Mouse (Mus musculus) adrenal gland, adult 2 months (tissue): ENCODE measurements at regions not wholly inside any gene's neighbourhood (a gene's known extent, or its start where the extent isn't known, plus 50 kb on each side); places are given as distances from the start of the nearest gene placed in this dataset.

Experiments
- DNase-seq: peaks from one replicate; pipeline ENCODE4 v3.0.0; 2021

- no peak for DNase-seq
Observed at GRCm38 (mm10) chr16:95886131-95886530, 104.6 kb downstream of the Psmg1 start.

- no peak for DNase-seq
Observed at GRCm38 (mm10) chr16:95873297-95873696, 117.5 kb downstream of the Psmg1 start.

DNA sequence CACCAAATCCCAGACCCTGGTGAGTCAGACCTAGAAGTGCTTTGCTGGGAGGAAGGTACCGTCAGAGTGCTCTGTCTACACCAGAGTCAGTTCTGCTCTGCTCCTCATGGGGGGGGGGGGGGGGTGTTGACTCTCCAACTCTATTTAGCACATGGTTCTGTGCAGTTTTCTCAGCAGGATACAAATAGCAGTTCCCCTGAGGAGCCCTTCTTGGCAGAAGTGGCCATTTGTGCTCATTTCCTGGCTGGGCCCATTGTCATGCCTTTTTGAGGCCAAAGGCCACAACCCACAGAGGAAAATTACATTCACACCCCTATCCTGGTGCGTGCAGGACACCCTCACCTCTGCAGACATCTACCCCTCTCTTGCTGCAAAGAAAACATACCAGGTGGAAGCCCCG, 118.3 kb downstream of the Psmg1 start:
- DNase-seq = peak; percentile 47

DNA sequence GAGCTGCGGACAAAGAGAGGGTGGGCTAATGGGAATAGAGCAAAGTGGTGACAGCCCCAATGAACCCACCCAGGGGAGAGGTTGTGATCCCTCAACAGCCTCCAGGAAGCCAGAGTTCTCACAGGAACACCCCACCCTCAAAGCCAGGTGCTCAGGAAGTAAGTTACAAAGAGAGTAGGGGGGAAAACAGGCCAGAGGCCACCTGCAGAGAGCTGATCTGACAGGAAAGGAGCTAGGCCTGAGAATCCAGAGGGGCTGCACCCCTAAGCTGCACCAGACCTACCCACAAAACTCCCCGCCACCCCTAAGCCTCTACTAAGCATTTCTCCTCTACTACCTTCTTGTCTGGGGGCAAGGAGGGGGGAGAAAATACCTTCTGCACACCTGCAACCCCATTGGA, 120.5 kb downstream of the Psmg1 start:
- no peak for DNase-seq

DNA sequence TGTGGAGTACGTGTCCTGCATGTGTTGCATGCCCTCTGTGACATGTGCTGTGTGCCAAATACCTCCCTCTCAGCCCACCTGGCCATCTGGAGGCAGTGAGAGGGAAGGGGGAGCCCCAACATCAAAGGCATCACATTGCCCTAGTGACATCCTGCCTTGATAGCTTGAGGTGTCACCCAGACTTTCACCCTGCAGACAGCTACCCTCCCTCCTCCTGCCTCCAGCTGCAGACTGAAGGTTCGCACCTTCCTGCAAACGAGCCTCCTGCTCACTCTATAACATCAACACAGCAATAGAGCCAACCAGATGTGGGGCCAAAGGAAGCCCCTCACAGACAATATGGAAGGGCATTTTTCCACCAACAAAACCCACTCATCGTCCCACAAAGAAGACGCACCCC, 121.3 kb downstream of the Psmg1 start:
- DNase-seq = no peak

GRCm38 (mm10) chr16:95868896-95869295, 121.9 kb downstream of the Psmg1 start:
- DNase-seq = no peak

GRCm38 (mm10) chr16:95867516-95867915, 123.2 kb downstream of the Psmg1 start:
- DNase-seq = no peak

GRCm38 (mm10) chr16:95866866-95867420, 123.8 kb downstream of the Psmg1 start:
- no peak for DNase-seq

- no peak for DNase-seq
Observed at GRCm38 (mm10) chr16:95865603-95866002, 125.2 kb downstream of the Psmg1 start.

GRCm38 (mm10) chr16:95864646-95865045, 126.1 kb downstream of the Psmg1 start:
- DNase-seq = no peak

GRCm38 (mm10) chr16:95864106-95864505, 126.7 kb downstream of the Psmg1 start:
- DNase-seq = no peak

- no peak for DNase-seq
Observed at GRCm38 (mm10) chr16:95863565-95863964, 127.2 kb downstream of the Psmg1 start.

DNA sequence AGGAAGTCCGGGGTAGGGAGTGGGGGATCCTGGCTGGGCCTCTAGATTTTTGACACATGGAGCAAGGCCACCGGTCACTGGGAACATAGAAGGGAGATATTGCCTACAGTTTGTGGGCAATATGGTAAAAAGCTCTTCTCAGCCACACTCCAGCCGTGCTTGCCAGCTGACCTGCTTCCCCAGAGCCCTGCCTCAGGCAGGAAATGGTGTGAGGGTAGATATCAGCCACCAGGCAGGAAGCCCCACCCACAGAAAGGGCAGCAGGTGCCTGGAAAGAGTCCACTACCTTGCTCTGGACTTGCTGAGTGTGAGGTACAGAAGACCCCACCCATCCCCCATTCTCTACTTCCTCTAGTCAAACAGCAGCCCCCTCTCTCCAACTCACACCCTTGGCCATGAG, 128.1 kb downstream of the Psmg1 start:
- DNase-seq = peak; percentile 57

DNA sequence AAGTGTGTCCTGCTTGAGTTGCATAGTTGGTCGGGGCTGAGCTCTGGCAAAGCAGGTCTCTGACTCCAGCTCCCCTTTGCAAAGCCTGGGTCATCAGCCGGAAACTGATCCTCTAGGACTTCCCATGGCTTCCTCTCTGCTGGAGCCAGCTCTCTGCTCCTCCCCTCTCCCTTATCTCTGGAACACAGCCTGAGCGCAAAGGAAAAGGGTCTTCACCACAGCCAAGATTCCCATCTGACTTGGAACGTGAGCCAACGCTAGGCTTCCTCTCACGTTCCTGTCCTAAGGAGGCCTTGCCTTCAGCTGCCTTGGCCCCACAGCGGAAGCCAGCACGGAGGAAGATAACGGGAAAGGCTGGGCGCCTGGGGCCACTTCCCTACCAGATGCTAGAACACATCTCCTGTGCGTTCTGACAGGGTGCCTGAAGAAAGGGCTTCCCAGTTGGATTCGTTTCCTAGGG, 129.5 kb downstream of the Psmg1 start:
- peak; percentile 73 for DNase-seq

GRCm38 (mm10) chr16:95860810-95861209, 129.9 kb downstream of the Psmg1 start:
- no peak for DNase-seq

GRCm38 (mm10) chr16:95860111-95860510, 130.6 kb downstream of the Psmg1 start:
- DNase-seq = no peak

DNA sequence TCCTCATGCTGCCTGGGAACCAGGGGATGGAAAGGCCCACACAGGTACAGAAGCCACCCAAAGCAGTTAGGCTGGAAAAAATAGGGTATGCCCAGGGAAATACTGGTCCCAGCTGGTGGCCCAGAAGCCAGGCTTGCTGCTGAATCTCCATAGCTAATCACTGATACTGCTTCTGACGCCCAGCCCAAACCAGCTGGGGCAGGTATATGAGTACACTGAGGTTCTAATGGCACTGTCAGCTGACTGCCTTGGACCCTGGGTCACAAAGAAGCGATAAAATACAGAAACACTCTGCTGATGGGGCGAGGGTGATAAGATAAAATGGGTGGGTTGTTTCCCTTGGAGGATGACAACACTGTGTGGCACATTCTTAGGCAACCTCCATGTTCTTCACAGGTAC, 133.4 kb downstream of the Psmg1 start:
- DNase-seq = no peak

DNA sequence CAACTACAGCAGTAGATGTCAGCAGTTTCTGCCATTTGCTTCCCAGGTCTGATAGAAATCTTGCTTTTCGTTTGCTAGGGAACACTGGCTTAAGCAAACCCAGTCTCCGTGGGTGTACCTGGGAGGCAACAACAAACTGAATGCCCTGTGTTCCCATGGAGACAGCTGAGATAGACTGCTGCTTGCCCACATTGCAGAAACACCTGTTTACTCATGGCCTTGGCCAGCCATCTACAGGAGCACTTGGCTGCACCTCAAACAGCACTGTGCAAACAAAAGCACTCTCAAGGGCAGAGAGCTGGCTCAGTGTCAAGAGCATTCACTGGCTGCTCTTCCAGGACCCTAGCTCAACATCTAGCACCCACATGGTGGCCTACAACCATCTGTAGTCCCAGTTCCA, 135.5 kb downstream of the Psmg1 start:
- peak; percentile 72 for DNase-seq

- no peak for DNase-seq
Observed at GRCm38 (mm10) chr16:95851907-95852306, 138.9 kb downstream of the Psmg1 start.

DNA sequence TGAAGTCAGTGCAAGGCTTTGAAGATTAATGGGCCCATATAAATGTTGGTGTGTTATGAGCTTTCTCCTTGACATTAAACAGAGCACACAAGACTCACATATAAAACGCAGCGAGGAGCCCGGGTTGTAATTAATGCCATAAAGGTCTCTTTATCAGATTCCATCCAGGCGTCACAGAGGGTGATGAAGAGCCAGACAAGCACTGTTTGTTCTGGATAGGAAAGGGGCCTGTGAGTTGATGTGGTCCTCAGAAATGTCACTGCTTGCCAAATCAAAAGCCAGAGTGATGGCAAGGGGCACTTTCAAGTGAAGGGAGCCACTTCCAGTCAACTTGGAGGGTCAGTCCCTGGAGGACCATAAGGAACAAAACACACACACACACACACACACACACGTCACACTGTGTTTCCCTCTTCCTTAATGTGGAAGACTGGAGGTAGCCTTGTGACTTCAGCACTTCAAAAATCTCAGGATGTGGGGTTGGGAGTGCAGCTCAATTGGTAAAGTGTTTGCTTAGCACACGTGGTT, 142.1 kb downstream of the Psmg1 start:
- DNase-seq = no peak

GRCm38 (mm10) chr16:95847765-95848483, 142.8 kb downstream of the Psmg1 start:
- DNase-seq = no peak

GRCm38 (mm10) chr16:95845323-95845860, 143.5 kb downstream of the Ets2 start:
- DNase-seq = no peak

DNA sequence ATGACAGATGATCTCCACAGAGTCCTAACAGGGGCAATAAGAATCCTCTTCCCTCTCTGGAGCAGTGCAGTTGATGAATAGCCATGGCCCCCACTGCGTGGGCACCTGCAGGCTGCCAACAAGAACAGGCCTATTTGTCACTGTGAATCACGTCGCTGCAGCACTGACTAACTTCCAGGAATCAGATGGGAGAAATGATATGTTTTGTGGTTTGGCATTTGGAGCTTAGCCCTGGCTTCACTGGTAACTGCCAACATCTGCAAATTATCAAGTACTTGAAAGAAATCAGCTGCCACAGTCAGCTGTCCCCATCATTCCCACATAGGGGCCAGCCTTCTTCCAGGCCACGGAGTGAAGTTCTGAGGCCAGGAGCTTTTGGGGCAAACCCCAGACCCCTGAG, 142.8 kb downstream of the Ets2 start:
- peak; percentile 82 for DNase-seq

DNA sequence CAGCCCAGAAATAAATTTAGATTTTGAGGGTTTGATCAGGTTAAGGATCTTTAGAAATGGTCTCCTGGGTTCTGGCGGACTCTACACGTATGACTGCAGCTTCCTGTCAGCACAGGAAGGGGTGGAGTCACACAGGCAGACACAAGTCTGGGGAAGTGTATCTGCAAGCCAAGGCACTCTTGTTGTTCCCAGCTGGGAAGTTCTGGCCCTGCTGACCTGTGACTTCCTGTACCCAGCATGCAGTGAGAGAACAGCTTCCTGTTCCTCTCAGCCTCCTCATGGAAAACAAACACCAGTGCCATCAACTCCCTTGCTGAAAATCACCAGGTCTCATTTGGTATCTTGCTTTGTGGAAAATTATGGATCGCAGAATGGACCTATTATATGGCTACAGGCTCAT, 140.9 kb downstream of the Ets2 start:
- DNase-seq = no peak
